Mouse (Mus musculus) MEL (cell line): ENCODE data around the gene Col8a2.
A peak's percentile ranks its signal among the peaks of the same experiment; 100 is the strongest.

Source experiments
- CTCF ChIP-seq, 3 experiments: IDR thresholded peaks in 2 of 3; conservative IDR thresholded peaks in 1 of 3; 2 replicates each; pipeline ENCODE4 v1.5.1; 2011 to 2012; ENCODE audit warnings: low read length in 3 of 3, low read depth in 2 of 3, mild to moderate bottlenecking in 2 of 3, improper control_type of control experiment in 1 of 3, inconsistent platforms in 1 of 3, mixed read lengths in 1 of 3, moderate library complexity in 1 of 3; ENCODE audit not compliant: control insufficient read depth in 1 of 3, insufficient read depth in 1 of 3, poor library complexity in 1 of 3, severe bottlenecking in 1 of 3
- E2F4 ChIP-seq: IDR thresholded peaks from 2 replicates; pipeline ENCODE4 v1.6.1; 2011; ENCODE audit warnings: low read depth, low read length, improper control_type of control experiment, borderline replicate concordance
- GABPA ChIP-seq: IDR thresholded peaks from 2 replicates; pipeline ENCODE4 v1.6.1; 2012; ENCODE audit warnings: low read depth, mild to moderate bottlenecking, inconsistent platforms, low read length, improper control_type of control experiment, moderate library complexity
- GATA1 ChIP-seq: IDR thresholded peaks from 2 replicates; pipeline ENCODE4 v1.6.1; 2011; ENCODE audit warnings: low read depth, low read length, improper control_type of control experiment
- JUND ChIP-seq: IDR thresholded peaks from 2 replicates; pipeline ENCODE4 v1.6.1; 2011; ENCODE audit warnings: low read depth, mild to moderate bottlenecking, improper control_type of control experiment, low read length
- MAFK ChIP-seq: IDR thresholded peaks from 2 replicates; pipeline ENCODE4 v1.6.1; 2011; ENCODE audit warnings: low read depth, mild to moderate bottlenecking, low read length, improper control_type of control experiment, borderline replicate concordance
- POLR2A ChIP-seq, 2 experiments: IDR thresholded peaks; 2 replicates each; pipeline ENCODE4 v1.6.1; 2011 to 2012; ENCODE audit warnings: low read length in 2 of 2, mild to moderate bottlenecking in 2 of 2, control low read depth in 1 of 2, improper control_type of control experiment in 1 of 2, low read depth in 1 of 2, moderate library complexity in 1 of 2; ENCODE audit not compliant: control insufficient read depth in 1 of 2, insufficient read depth in 1 of 2, poor library complexity in 1 of 2
- SIN3A ChIP-seq: IDR thresholded peaks from 2 replicates; pipeline ENCODE4 v1.6.1; 2012; ENCODE audit warnings: low read length, improper control_type of control experiment, inconsistent platforms
- UBTF ChIP-seq: IDR thresholded peaks from 2 replicates; pipeline ENCODE4 v1.6.1; 2012; ENCODE audit warnings: low read depth, mild to moderate bottlenecking, inconsistent platforms, low read length, improper control_type of control experiment, moderate library complexity, borderline replicate concordance; ENCODE audit not compliant: insufficient read depth
- USF1 ChIP-seq: IDR thresholded peaks from 2 replicates; pipeline ENCODE4 v1.6.1; 2014; ENCODE audit warnings: low read depth, mild to moderate bottlenecking, inconsistent platforms, low read length, improper control_type of control experiment, moderate library complexity

DNA sequence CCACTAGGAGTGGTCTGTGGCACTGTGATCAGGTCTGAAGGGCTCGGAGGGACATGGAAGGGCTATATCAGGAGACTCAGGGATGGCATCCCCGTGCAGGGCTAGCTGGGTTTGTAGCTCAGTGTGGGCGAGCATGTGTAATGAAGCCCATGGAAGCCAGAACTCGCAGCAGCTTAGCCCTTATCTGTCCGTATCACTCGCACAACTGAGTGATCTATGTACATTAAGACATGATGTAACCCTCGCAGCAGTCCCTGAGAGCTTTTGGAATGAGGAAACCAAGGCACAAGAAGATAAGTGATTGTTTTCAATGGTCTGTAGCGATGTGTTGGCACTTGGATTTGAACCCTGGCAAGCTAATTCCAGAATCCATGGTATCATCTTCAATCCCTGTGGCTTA lies 3.0 kb upstream of the Col8a2 start:
- TF ChIP-seq MAFK (no peak), CTCF (IDR thresholded peaks at IDR 0.05 in 2 of 3, conservative IDR thresholded peaks at IDR 0.05 in 1 of 3; ENCODE audit: control insufficient read depth in 1 of 3, insufficient read depth in 1 of 3, low read depth in 2 of 3, low read length in 3 of 3, poor library complexity in 1 of 3, severe bottlenecking in 1 of 3) (no peak), POLR2A (IDR thresholded peaks at IDR 0.05; ENCODE audit: control insufficient read depth in 1 of 2, insufficient read depth in 1 of 2, low read depth in 1 of 2, low read length in 2 of 2, poor library complexity in 1 of 2) (no peak), SIN3A (no peak), JUND (no peak), GATA1 (peak; percentile 69), GABPA (no peak), E2F4 (no peak), UBTF (no peak), USF1 (no peak)
